Mouse (Mus musculus): ENCODE measurements around the gene Mamstr. TPM values are rescaled to one million over a fixed set of nuclear protein-coding genes. Genes with fewer than 3 reads are reported as not detected.
"Not testable (repeated sequence)": the region's sequence is repeated elsewhere in the genome, so short reads cannot be mapped to it uniquely, and the experiment has no call there.

The Mamstr gene
- polyA plus RNA-seq, 1 experiment: 0.74 TPM

DNA sequence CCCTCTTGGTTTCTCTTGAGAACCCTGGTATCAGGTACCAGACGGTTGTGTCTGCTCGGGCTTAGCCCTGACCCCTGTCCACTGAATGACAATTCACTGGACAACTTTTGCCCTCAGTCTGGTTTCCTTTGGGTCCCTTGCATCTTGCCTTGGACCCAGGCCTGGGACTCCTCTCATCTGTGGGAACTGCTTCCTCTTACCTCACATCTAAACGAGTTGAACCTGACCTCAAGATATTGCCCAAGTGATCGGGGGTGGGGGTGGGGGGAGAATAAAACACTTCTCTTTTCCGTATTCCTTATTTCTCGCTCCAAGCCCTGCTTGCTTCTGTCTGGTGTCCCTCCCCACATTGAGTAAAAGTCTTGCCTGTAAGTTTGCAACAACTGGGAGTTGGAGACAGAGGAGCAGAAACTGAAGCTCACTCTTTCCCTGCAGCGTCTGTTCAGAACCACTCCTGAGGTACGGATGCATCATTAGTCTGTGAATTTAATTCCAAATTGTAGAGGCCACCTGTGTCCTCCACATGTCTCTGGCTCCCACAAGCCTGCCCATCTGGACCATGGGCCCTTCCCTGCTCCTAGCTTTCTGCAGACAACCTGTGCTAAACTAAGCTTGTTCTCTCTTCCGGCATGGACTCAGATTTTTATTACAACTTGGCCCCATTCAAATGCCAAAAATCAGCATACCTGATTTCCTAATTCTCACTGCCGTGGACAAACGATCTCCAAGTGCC lies 21.1 kb downstream of the Mamstr start:
- no peaks in the 10 kb centered on the region for H3K4me1 ChIP-seq (ENCODE audit: control insufficient read depth, insufficient read depth, low read length)
- H3K36me3 ChIP-seq (ENCODE audit: control insufficient read depth, insufficient read depth, low read length): no peaks in the 10 kb centered on the region
- TF ChIP-seq CTCF (IDR thresholded peaks at IDR 0.05; ENCODE audit: control insufficient read depth, insufficient read depth, insufficient replicate concordance, low read depth, low read length) (no peak), POLR2A (IDR thresholded peaks at IDR 0.05; ENCODE audit: control insufficient read depth, low read depth, low read length) (no peak)
- H3K27ac ChIP-seq (ENCODE audit: control insufficient read depth, insufficient read depth, low read depth, low read length): no peak overlapping the region
- no peak overlapping the region for H3K4me3 ChIP-seq (ENCODE audit: control insufficient read depth, low read depth, low read length)
- no peaks in the 10 kb centered on the region for H3K27me3 ChIP-seq (ENCODE audit: control insufficient read depth, insufficient read depth, low read length)

DNA sequence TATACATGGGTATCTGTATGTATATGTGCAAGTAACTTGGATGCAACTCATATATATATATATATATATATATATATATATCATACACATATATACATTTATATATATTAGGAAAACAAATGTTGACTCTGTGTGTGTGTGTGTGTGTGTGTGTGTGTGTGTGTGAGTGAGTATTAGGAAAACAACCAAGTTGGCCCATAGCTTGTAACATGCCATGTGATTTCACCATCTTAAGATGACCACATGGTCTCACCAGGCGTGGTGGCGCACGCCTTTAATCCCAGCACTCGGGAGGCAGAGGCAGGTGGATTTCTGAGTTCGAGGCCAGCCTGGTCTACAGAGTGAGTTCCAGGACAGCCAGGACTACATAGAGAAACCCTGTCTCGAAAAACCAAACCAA lies 21.9 kb downstream of the Mamstr start:
- H3K4me3 ChIP-seq (ENCODE audit: control insufficient read depth, low read depth, low read length); H3K27me3 ChIP-seq (ENCODE audit: control insufficient read depth, insufficient read depth, low read length); H3K4me1 ChIP-seq (ENCODE audit: control insufficient read depth, insufficient read depth, low read length); H3K27ac ChIP-seq (ENCODE audit: control insufficient read depth, insufficient read depth, low read depth, low read length); H3K36me3 ChIP-seq (ENCODE audit: control insufficient read depth, insufficient read depth, low read length): not testable (repeated sequence)

DNA sequence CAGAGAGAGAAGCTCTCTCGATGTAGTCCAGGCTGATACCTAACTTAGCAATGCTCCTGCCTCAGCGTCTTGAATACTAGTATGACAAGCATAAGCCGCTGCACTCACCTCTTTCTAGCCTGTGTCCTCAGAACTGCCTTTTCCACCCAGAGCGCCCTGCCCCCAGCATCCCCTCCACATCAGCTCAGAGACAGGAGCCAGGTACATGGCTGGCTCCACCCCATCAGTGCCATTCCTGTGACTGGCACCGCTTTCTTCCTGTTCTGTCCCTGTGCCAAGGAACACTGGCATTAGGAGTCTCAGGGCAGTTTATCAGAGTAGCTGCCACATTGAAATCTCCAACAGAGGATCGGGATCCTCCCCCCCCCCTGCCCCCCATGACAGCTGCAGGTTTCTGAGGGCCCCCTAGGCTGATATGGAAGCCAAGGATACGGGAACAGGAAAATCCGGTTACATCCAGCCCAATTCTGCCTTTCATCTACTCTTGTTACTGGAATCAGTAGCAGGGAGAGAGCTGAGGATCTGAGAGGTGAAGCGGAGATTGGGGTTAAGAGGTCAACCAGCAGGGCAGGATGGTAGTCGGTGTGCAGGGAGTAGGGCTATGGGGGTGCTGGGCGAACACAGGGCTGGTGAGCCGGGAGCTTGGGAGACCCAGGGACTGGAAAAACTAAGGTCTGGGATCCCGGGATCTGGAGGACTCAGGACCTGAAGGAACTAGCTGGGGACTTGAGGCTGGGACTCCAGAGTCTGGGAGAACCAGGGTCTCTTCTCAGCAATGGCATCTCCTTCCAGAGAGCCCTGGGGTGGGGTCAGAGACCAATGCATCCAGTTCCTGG lies 25.7 kb downstream of the Mamstr start:
- H3K27ac ChIP-seq (ENCODE audit: control insufficient read depth, insufficient read depth, low read depth, low read length): no peak overlapping the region
- H3K36me3 ChIP-seq (ENCODE audit: control insufficient read depth, insufficient read depth, low read length): no peaks in the 10 kb centered on the region
- H3K4me1 ChIP-seq (ENCODE audit: control insufficient read depth, insufficient read depth, low read length): no peaks in the 10 kb centered on the region
- no peaks in the 10 kb centered on the region for H3K27me3 ChIP-seq (ENCODE audit: control insufficient read depth, insufficient read depth, low read length)
- TF ChIP-seq POLR2A (IDR thresholded peaks at IDR 0.05; ENCODE audit: control insufficient read depth, low read depth, low read length): no peak
- TF ChIP-seq CTCF (IDR thresholded peaks at IDR 0.05; ENCODE audit: control insufficient read depth, insufficient read depth, insufficient replicate concordance, low read depth, low read length): no peak
- no peak overlapping the region for H3K4me3 ChIP-seq (ENCODE audit: control insufficient read depth, low read depth, low read length)

DNA sequence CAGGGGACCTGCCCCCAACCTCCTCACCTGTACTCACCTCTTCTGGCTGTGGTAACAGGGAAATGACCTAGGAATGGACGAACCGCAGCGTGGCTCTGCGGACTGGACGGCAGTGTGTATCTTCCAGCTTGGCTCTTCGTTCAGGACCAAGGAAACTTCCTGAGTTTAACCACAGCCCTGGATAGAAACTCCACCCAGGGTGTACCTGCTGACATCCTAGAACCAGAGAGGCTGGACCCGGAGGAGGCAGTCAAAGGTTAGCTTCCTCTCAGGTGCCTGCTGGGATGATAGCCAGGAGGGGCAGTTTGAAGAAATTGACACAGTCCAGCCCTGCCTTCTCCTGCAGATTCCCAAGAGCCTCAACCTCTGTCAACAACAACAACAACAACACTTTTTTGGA lies 26.4 kb downstream of the Mamstr start, which contains the start of gene Fut2:
Gene Fut2 (minus strand): TSS at position 234 of the 400 bp plus-strand sequence.
- H3K27me3 ChIP-seq (ENCODE audit: control insufficient read depth, insufficient read depth, low read length): no peaks in the 10 kb centered on the region
- H3K4me1 ChIP-seq (ENCODE audit: control insufficient read depth, insufficient read depth, low read length): no peaks in the 10 kb centered on the region
- no peak within 1 kb of the TSS for H3K27ac ChIP-seq (ENCODE audit: control insufficient read depth, insufficient read depth, low read depth, low read length)
- H3K36me3 ChIP-seq (ENCODE audit: control insufficient read depth, insufficient read depth, low read length): no peaks in the 10 kb centered on the region
- TF ChIP-seq CTCF (IDR thresholded peaks at IDR 0.05; ENCODE audit: control insufficient read depth, insufficient read depth, insufficient replicate concordance, low read depth, low read length) (no peak), POLR2A (IDR thresholded peaks at IDR 0.05; ENCODE audit: control insufficient read depth, low read depth, low read length) (no peak)
- H3K4me3 ChIP-seq (ENCODE audit: control insufficient read depth, low read depth, low read length): no peak within 1 kb of the TSS

DNA sequence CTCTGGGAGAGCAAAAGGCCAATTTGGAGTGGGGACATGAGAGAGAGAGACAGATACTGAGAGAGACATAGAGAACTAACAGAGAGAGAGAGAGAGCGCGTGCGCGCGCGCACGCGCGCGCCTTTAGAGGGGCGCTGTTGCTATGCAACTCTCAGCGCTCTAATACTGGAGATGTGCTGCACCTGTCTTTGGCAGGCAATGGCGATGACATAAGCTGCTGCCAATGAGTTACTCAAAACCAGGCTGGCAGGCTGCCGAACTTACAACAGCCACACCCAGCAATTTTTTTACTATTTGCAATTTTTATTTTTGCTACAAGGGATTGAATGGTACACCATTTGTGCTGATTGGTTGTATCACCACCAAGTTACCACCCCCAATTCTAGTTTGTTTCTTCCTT lies 28.0 kb downstream of the Mamstr start:
- TF ChIP-seq CTCF (IDR thresholded peaks at IDR 0.05; ENCODE audit: control insufficient read depth, insufficient read depth, insufficient replicate concordance, low read depth, low read length) (no peak), POLR2A (IDR thresholded peaks at IDR 0.05; ENCODE audit: control insufficient read depth, low read depth, low read length) (no peak)
- H3K4me3 ChIP-seq (ENCODE audit: control insufficient read depth, low read depth, low read length): no peak overlapping the region
- no peaks in the 10 kb centered on the region for H3K36me3 ChIP-seq (ENCODE audit: control insufficient read depth, insufficient read depth, low read length)
- no peaks in the 10 kb centered on the region for H3K27me3 ChIP-seq (ENCODE audit: control insufficient read depth, insufficient read depth, low read length)
- H3K4me1 ChIP-seq (ENCODE audit: control insufficient read depth, insufficient read depth, low read length): no peaks in the 10 kb centered on the region
- H3K27ac ChIP-seq (ENCODE audit: control insufficient read depth, insufficient read depth, low read depth, low read length): no peak overlapping the region

DNA sequence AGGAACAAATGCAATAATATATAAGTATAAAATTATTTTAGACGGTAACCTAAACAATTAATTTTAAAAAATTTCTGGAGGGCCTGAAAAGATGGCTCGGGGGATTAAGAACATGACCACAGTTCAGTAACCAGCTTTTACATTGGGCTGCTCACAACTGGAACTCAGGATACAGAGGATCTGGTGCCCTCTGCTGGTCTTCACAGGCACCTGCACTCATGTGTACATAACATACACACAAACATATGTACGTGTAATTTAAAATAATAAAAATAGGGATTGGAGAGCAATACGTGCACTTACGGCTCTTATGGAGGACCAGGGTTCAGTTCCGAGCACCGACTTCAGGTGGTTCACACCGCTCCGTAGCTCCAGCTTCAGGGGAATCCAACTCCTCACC lies 29.1 kb downstream of the Mamstr start:
- Histone ChIP-seq H3K4me3 (ENCODE audit: control insufficient read depth, low read depth, low read length) (no peak overlapping the region), H3K4me1 (ENCODE audit: control insufficient read depth, insufficient read depth, low read length) (no peaks in the 10 kb centered on the region), H3K36me3 (ENCODE audit: control insufficient read depth, insufficient read depth, low read length) (no peaks in the 10 kb centered on the region), H3K27me3 (ENCODE audit: control insufficient read depth, insufficient read depth, low read length) (no peaks in the 10 kb centered on the region), H3K27ac (ENCODE audit: control insufficient read depth, insufficient read depth, low read depth, low read length) (no peak overlapping the region)
- TF ChIP-seq POLR2A (IDR thresholded peaks at IDR 0.05; ENCODE audit: control insufficient read depth, low read depth, low read length): no peak
- TF ChIP-seq CTCF (IDR thresholded peaks at IDR 0.05; ENCODE audit: control insufficient read depth, insufficient read depth, insufficient replicate concordance, low read depth, low read length): no peak

DNA sequence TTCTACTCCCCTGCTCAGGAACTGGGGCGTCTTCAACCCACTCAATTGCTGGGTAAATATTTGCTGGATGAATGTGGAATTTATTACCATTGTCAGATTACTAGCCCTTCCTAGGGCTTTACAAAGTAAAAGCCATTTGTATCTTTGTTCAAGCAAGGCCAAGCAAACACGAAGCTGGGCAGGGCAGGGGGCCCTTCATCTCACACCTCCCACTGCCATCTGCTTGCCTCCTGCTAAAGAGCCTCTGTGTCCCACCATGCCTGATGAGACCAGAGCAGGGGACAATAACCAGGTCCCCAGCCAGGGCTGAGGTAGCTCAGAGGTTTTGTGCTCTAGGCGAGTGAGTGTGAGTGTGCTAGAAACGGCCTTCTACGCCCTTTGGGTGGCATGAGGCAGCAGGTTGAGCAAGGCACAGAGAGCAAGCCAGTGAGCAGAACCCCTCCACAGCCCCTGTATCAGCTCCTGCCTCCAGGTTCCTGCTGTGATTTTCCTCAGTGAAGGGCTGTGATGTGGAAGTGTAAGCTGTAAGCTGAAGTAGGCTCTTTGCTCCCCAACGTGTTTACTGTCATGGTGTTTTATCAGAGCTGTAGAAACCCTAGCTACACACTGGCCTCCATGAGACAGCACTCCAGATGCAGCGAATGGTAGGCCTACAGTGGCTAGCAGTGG lies 38.0 kb downstream of the Mamstr start:
- no peak overlapping the region for H3K4me3 ChIP-seq (ENCODE audit: control insufficient read depth, low read depth, low read length)
- TF ChIP-seq CTCF (IDR thresholded peaks at IDR 0.05; ENCODE audit: control insufficient read depth, insufficient read depth, insufficient replicate concordance, low read depth, low read length) (no peak), POLR2A (IDR thresholded peaks at IDR 0.05; ENCODE audit: control insufficient read depth, low read depth, low read length) (no peak)
- no peaks in the 10 kb centered on the region for H3K27me3 ChIP-seq (ENCODE audit: control insufficient read depth, insufficient read depth, low read length)
- H3K36me3 ChIP-seq (ENCODE audit: control insufficient read depth, insufficient read depth, low read length): no peaks in the 10 kb centered on the region
- H3K27ac ChIP-seq (ENCODE audit: control insufficient read depth, insufficient read depth, low read depth, low read length): no peak overlapping the region
- H3K4me1 ChIP-seq (ENCODE audit: control insufficient read depth, insufficient read depth, low read length): no peaks in the 10 kb centered on the region

All from testis, adult 2 months (tissue).